Mouse (Mus musculus): ENCODE data around the gene Fkbp10. TPM values are rescaled to one million over a fixed set of nuclear protein-coding genes. Genes with fewer than 3 reads are reported as not detected.

The Fkbp10 gene
- polyA plus RNA-seq, 1 experiment from 2014 or later: 7.8 TPM

GRCm38 (mm10) chr11:100385016-100385415, 30.5 kb upstream of the Fkbp10 start:
- Histone ChIP-seq H3K4me3 (replicated peaks) (no peak overlapping the region), H3K4me1 (replicated peaks) (peaks cover 23% of the 10 kb centered on the region), H3K36me3 (replicated peaks) (peaks cover 18% of the 10 kb centered on the region), H3K27ac (replicated peaks) (no peak overlapping the region), H3K27me3 (no peaks in the 10 kb centered on the region), H3K9me3 (replicated peaks) (no peaks in the 10 kb centered on the region), H3K4me2 (no peak overlapping the region), H3K9ac (no peak overlapping the region)
- WGBS (ENCODE audit: insufficient replicate concordance): 68% methylated on average over 3 of the region's 3 CpGs
- ATAC-seq (ENCODE audit: insufficient read depth): no peak

GRCm38 (mm10) chr11:100386586-100386985, 28.9 kb upstream of the Fkbp10 start:
- H3K36me3 ChIP-seq (replicated peaks): peaks cover 10% of the 10 kb centered on the region; the same call in 1 of the 2 replicates

GRCm38 (mm10) chr11:100387111-100387510, 28.4 kb upstream of the Fkbp10 start:
- Histone ChIP-seq H3K4me3 (replicated peaks) (no peak overlapping the region), H3K9ac (no peak overlapping the region), H3K27me3 (no peaks in the 10 kb centered on the region), H3K4me2 (no peak overlapping the region), H3K9me3 (replicated peaks) (no peaks in the 10 kb centered on the region), H3K36me3 (replicated peaks) (peaks cover 7% of the 10 kb centered on the region; the same call in 1 of the 2 replicates), H3K4me1 (replicated peaks) (peaks cover 43% of the 10 kb centered on the region), H3K27ac (replicated peaks) (no peak overlapping the region)
- WGBS (ENCODE audit: insufficient replicate concordance): 67% methylated on average over 6 of the region's 6 CpGs
- no peak for ATAC-seq (ENCODE audit: insufficient read depth)

More at GRCm38 (mm10) chr11:100386586-100386985, 28.9 kb upstream of the Fkbp10 start:
- no peak overlapping the region for H3K9ac ChIP-seq
- 42% methylated on average over 5 of the region's 5 CpGs for WGBS (ENCODE audit: insufficient replicate concordance)
- ATAC-seq (ENCODE audit: insufficient read depth): no peak
- H3K4me2 ChIP-seq: no peak overlapping the region
- no peak overlapping the region for H3K27ac ChIP-seq (replicated peaks)
- H3K27me3 ChIP-seq: no peaks in the 10 kb centered on the region
- no peaks in the 10 kb centered on the region for H3K9me3 ChIP-seq (replicated peaks)
- H3K4me3 ChIP-seq (replicated peaks): no peak overlapping the region
- peaks cover 38% of the 10 kb centered on the region for H3K4me1 ChIP-seq (replicated peaks)

- Histone ChIP-seq H3K9me3 (replicated peaks) (no peaks in the 10 kb centered on the region), H3K27me3 (no peaks in the 10 kb centered on the region), H3K9ac (no peak overlapping the region), H3K4me2 (no peak overlapping the region), H3K27ac (replicated peaks) (no peak overlapping the region), H3K36me3 (replicated peaks) (peaks cover 4% of the 10 kb centered on the region; the same call in 1 of the 2 replicates), H3K4me1 (replicated peaks) (peaks cover 49% of the 10 kb centered on the region), H3K4me3 (replicated peaks) (no peak overlapping the region)
- 37% methylated on average over 14 of the region's 14 CpGs for WGBS (ENCODE audit: insufficient replicate concordance)
- ATAC-seq (ENCODE audit: insufficient read depth): no peak
These were observed 27.7 kb upstream of the Fkbp10 start for GRCm38 (mm10) chr11:100387589-100388375.

- H3K4me2 ChIP-seq: no peak overlapping the region
- no peaks in the 10 kb centered on the region for H3K9me3 ChIP-seq (replicated peaks)
- H3K36me3 ChIP-seq (replicated peaks): no peaks in the 10 kb centered on the region; the same call in 1 of the 2 replicates
- H3K4me1 ChIP-seq (replicated peaks): peaks cover 55% of the 10 kb centered on the region
- no peak for ATAC-seq (ENCODE audit: insufficient read depth)
- 49% methylated on average over 6 of the region's 6 CpGs for WGBS (ENCODE audit: insufficient replicate concordance)
- H3K27me3 ChIP-seq: 0 out of 2 replicates have a peak, but pooled peaks cover 5% of the 10 kb centered on the region
- no peak overlapping the region for H3K4me3 ChIP-seq (replicated peaks)
- no peak overlapping the region for H3K9ac ChIP-seq
- H3K27ac ChIP-seq (replicated peaks): no peak overlapping the region
These were observed 26.9 kb upstream of the Fkbp10 start for GRCm38 (mm10) chr11:100388588-100388987.

- Histone ChIP-seq H3K9ac (no peak overlapping the region), H3K27me3 (peaks cover 19% of the 10 kb centered on the region), H3K4me2 (no peak overlapping the region), H3K36me3 (replicated peaks) (no peaks in the 10 kb centered on the region; the same call in 1 of the 2 replicates), H3K4me3 (replicated peaks) (no peak overlapping the region), H3K27ac (replicated peaks) (no peak overlapping the region), H3K4me1 (replicated peaks) (peaks cover 69% of the 10 kb centered on the region), H3K9me3 (replicated peaks) (no peaks in the 10 kb centered on the region)
- 36% methylated on average over 8 of the region's 8 CpGs for WGBS (ENCODE audit: insufficient replicate concordance)
- 0 out of 2 replicates have a peak, but pooled peaks have one; percentile 21 for ATAC-seq (ENCODE audit: insufficient read depth)
These were observed 25.5 kb upstream of the Fkbp10 start for GRCm38 (mm10) chr11:100389931-100390445.

- no peak overlapping the region for H3K4me2 ChIP-seq
- no peak overlapping the region for H3K4me3 ChIP-seq (replicated peaks)
- H3K36me3 ChIP-seq (replicated peaks): no peaks in the 10 kb centered on the region
- H3K27me3 ChIP-seq: peaks cover 32% of the 10 kb centered on the region
- no peak overlapping the region for H3K9ac ChIP-seq
- 53% methylated on average over 9 of the region's 9 CpGs for WGBS (ENCODE audit: insufficient replicate concordance)
- peaks cover 82% of the 10 kb centered on the region for H3K4me1 ChIP-seq (replicated peaks)
- H3K9me3 ChIP-seq (replicated peaks): no peaks in the 10 kb centered on the region
- peak; percentile 65 for ATAC-seq (ENCODE audit: insufficient read depth)
- no peak overlapping the region for H3K27ac ChIP-seq (replicated peaks)
These were observed 24.2 kb upstream of the Fkbp10 start for GRCm38 (mm10) chr11:100391081-100391883.

GRCm38 (mm10) chr11:100391884-100392345, 23.6 kb upstream of the Fkbp10 start:
- Histone ChIP-seq H3K36me3 (replicated peaks) (no peaks in the 10 kb centered on the region), H3K27ac (replicated peaks) (no peak overlapping the region), H3K4me1 (replicated peaks) (peaks cover 87% of the 10 kb centered on the region), H3K9ac (no peak overlapping the region), H3K4me3 (replicated peaks) (no peak overlapping the region), H3K9me3 (replicated peaks) (no peaks in the 10 kb centered on the region), H3K27me3 (peaks cover 39% of the 10 kb centered on the region), H3K4me2 (no peak overlapping the region)
- ATAC-seq (ENCODE audit: insufficient read depth): no peak
- WGBS (ENCODE audit: insufficient replicate concordance): 78% methylated on average over 7 of the region's 7 CpGs

- 52% methylated on average over 5 of the region's 5 CpGs for WGBS (ENCODE audit: insufficient replicate concordance)
- no peak overlapping the region for H3K27ac ChIP-seq (replicated peaks)
- ATAC-seq (ENCODE audit: insufficient read depth): no peak
- no peak overlapping the region for H3K4me3 ChIP-seq (replicated peaks)
- no peaks in the 10 kb centered on the region for H3K36me3 ChIP-seq (replicated peaks)
- H3K9me3 ChIP-seq (replicated peaks): no peaks in the 10 kb centered on the region
- peaks cover 47% of the 10 kb centered on the region for H3K27me3 ChIP-seq
- H3K4me1 ChIP-seq (replicated peaks): peaks cover 92% of the 10 kb centered on the region
- no peak overlapping the region for H3K4me2 ChIP-seq
- H3K9ac ChIP-seq: no peak overlapping the region
These were observed 22.5 kb upstream of the Fkbp10 start for GRCm38 (mm10) chr11:100392958-100393357.

GRCm38 (mm10) chr11:100393733-100394132, 21.8 kb upstream of the Fkbp10 start:
- Histone ChIP-seq H3K4me3 (replicated peaks) (no peak overlapping the region), H3K4me1 (replicated peaks) (peaks cover 87% of the 10 kb centered on the region), H3K27ac (replicated peaks) (no peak overlapping the region), H3K4me2 (no peak overlapping the region), H3K27me3 (peaks cover 47% of the 10 kb centered on the region), H3K36me3 (replicated peaks) (no peaks in the 10 kb centered on the region), H3K9ac (no peak overlapping the region), H3K9me3 (replicated peaks) (no peaks in the 10 kb centered on the region)
- 37% methylated on average over 7 of the region's 7 CpGs for WGBS (ENCODE audit: insufficient replicate concordance)
- no peak for ATAC-seq (ENCODE audit: insufficient read depth)
